ENCODE assay signal across 8 mouse cellular contexts in the genomic region with DNA sequence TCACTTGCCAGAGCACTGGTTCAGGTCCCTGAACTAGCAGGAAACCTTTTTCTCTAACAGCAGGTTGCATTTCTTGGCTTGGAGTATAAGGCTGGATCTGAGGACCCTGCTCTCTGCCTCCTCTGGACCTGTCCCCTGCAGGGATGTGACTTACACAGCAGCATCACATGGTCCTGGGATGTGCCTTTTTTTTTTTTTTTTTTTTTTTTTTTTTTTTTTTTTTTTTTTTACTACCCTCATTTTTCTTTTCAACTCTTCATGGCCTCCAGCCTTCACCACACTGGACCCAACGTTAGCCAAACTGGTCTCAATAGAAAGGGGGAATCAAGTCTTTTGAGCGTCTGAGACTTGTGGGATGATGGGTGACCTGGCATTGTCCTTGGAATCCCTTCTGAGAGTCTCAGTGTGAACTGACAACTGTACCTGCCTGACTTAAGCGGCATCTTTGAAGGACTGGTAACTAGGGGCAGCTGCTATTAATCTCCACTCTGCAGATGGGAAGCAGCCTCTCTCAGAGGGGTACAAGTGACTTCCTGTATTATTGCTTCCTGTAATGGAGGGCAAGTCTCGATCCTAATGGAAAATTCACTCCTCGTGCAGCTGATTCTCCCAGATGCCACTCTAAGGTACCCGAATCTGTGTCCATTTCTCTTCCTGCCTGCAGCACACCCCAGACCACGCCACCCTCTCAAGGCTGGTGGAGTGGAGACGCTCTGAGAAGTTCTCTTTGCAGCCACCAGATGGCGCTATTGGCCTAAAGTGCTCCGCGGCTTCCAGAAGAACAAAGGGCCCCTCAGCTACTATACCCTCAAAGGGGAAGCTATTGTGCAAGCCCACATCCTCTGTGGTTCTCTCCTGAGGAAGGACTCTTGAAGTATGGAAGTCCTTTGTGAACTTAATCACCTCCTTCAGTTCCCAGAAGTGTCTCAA. TPM values are rescaled to one million over a fixed set of nuclear protein-coding genes. Genes with fewer than 3 reads are reported as not detected.
DNase-seq lines count a peak whose midpoint lies in the region; ATAC-seq and TF ChIP-seq lines count a peak whose summit lies in the region.

No protein-coding gene starts in this region.

- H3K27ac ChIP-seq in heart, postnatal 0 days (ENCODE audit: low read depth): no peak overlapping the region
- 0 out of 2 replicates have a peak overlapping the region, but pooled peaks have one; percentile 19 for H3K27ac ChIP-seq in liver, postnatal 0 days (ENCODE audit: low read depth)
- peak overlapping the region; percentile 83 for H3K27ac ChIP-seq in neural tube, embryonic 13.5 days (replicated peaks)

- DNase-seq in CD8-positive naive resting alpha-beta T cell, adult 2 months (ENCODE audit: low read depth in 2 of 2, low spot score in 2 of 2): peak; percentile 83 to 84
- DNase-seq in brain, embryonic 18.5 days (ENCODE audit: low read depth, low spot score): peak; percentile 72
- peak; percentile 74 for DNase-seq in heart, postnatal 0 days (ENCODE audit: low spot score)
- peak; percentile 85 to 88 for DNase-seq in kidney, postnatal 4 days
- peak; percentile 81 for DNase-seq in liver, postnatal 0 days
- DNase-seq in telencephalon, adult 2 months (ENCODE audit: low read depth, low spot score): peak; percentile 63

- no peaks in the 10 kb centered on the region for H3K4me1 ChIP-seq in heart, postnatal 0 days (ENCODE audit: control insufficient read depth, insufficient read depth)
- peaks cover 2% of the 10 kb centered on the region; the same call in 1 of the 2 replicates for H3K4me1 ChIP-seq in liver, postnatal 0 days (ENCODE audit: insufficient read depth)
- peaks cover 16% of the 10 kb centered on the region for H3K4me1 ChIP-seq in neural tube, embryonic 13.5 days (replicated peaks)

- no peak for TF ChIP-seq EP300 in heart, postnatal 0 days (IDR thresholded peaks at IDR 0.05; ENCODE audit: low read depth)
- peak; percentile 33; the same call in 1 of the 2 replicates for TF ChIP-seq EP300 in liver, postnatal 0 days (IDR thresholded peaks at IDR 0.05; ENCODE audit: low read depth)

- H3K27me3 ChIP-seq in heart, postnatal 0 days (ENCODE audit: control insufficient read depth, insufficient read depth, low read length): peaks cover 73% of the 10 kb centered on the region
- H3K27me3 ChIP-seq in liver, postnatal 0 days (ENCODE audit: insufficient read depth, low read length): peaks cover 28% of the 10 kb centered on the region
- H3K27me3 ChIP-seq in neural tube, embryonic 13.5 days: no peaks in the 10 kb centered on the region

- TF ChIP-seq CTCF in heart, postnatal 0 days (IDR thresholded peaks at IDR 0.05; ENCODE audit: low read depth): peak; percentile 92
- TF ChIP-seq CTCF in liver, postnatal 0 days (IDR thresholded peaks at IDR 0.05; ENCODE audit: low read depth): peak; percentile 97

- no peak overlapping the region for H3K9ac ChIP-seq in heart, postnatal 0 days (replicated peaks; ENCODE audit: low read depth, low read length)
- no peak overlapping the region for H3K9ac ChIP-seq in liver, postnatal 0 days (replicated peaks)
- peak overlapping the region; percentile 54 for H3K9ac ChIP-seq in neural tube, embryonic 13.5 days

- H3K4me2 ChIP-seq in heart, postnatal 0 days (ENCODE audit: low read depth, low read length): peak overlapping the region; percentile 14; the same call in 1 of the 2 replicates
- H3K4me2 ChIP-seq in liver, postnatal 0 days (ENCODE audit: low read depth, low read length): 0 out of 2 replicates have a peak overlapping the region, but pooled peaks have one; percentile 19
- H3K4me2 ChIP-seq in neural tube, embryonic 13.5 days: peak overlapping the region; percentile 27

- peak; percentile 72 for ATAC-seq in erythroid progenitor cell, adult 5-6 weeks (replicated peaks; ENCODE audit: low FRiP score, poor library complexity, severe bottlenecking)
- peak; percentile 77 for ATAC-seq in heart, postnatal 0 days (ENCODE audit: insufficient read depth, low read depth)
- peak; percentile 70 for ATAC-seq in liver, postnatal 0 days
- peak; percentile 79 for ATAC-seq in neural tube, embryonic 13.5 days (ENCODE audit: low read depth)

- WGBS in heart, postnatal 0 days: 14% methylated on average over 11 of the region's 11 CpGs
- WGBS in liver, postnatal 0 days (ENCODE audit: insufficient replicate concordance): 9% methylated on average over 11 of the region's 11 CpGs
- WGBS in neural tube, embryonic 13.5 days: 12% methylated on average over 11 of the region's 11 CpGs

- H3K4me3 ChIP-seq in heart, postnatal 0 days (ENCODE audit: low read depth, low read length): no peak overlapping the region
- H3K4me3 ChIP-seq in liver, postnatal 0 days (ENCODE audit: low read depth, low read length): no peak overlapping the region
- no peak overlapping the region for H3K4me3 ChIP-seq in neural tube, embryonic 13.5 days

- no peaks in the 10 kb centered on the region for H3K9me3 ChIP-seq in heart, postnatal 0 days (replicated peaks; ENCODE audit: control insufficient read depth, low read length)
- H3K9me3 ChIP-seq in liver, postnatal 0 days (ENCODE audit: low read length): no peaks in the 10 kb centered on the region
- no peaks in the 10 kb centered on the region for H3K9me3 ChIP-seq in neural tube, embryonic 13.5 days

- no peaks in the 10 kb centered on the region for H3K36me3 ChIP-seq in heart, postnatal 0 days (replicated peaks; ENCODE audit: control insufficient read depth, insufficient read depth, low read length)
- no peaks in the 10 kb centered on the region for H3K36me3 ChIP-seq in liver, postnatal 0 days (replicated peaks; ENCODE audit: insufficient read depth, low read length)
- no peaks in the 10 kb centered on the region for H3K36me3 ChIP-seq in neural tube, embryonic 13.5 days

RNA-seq across cellular contexts. Expression of gene Slc34a1, which starts 7.1 kb away (rescaled TPM):
- not detected in 2 replicates for total RNA-seq in erythroid progenitor cell, adult 5-6 weeks (2015; ENCODE audit: low replicate concordance)
- not detected in 2 replicates for total RNA-seq in erythroid progenitor cell, adult 5-6 weeks (2017; ENCODE audit: low replicate concordance)
- total RNA-seq in heart, postnatal 0 days (2014; rRNA removed; ENCODE audit: low replicate concordance): not detected in 2 replicates
- polyA plus RNA-seq in heart, postnatal 0 days (2015; fragmentation: Nextera tagmentation; extraction: Ambion mirVana): not detected in 2 replicates
- polyA plus RNA-seq in liver, postnatal 0 days (2015; fragmentation: Nextera tagmentation; extraction: Ambion mirVana): not detected in 2 replicates
- not detected in 2 replicates for polyA plus RNA-seq in neural tube, embryonic 13.5 days (2015; fragmentation: Nextera tagmentation; extraction: Ambion mirVana)

RNA-seq across cellular contexts. Expression of gene Pfn3, which starts 9.9 kb away (rescaled TPM):
- total RNA-seq in erythroid progenitor cell, adult 5-6 weeks (2015; ENCODE audit: low replicate concordance): not detected in 2 replicates
- total RNA-seq in erythroid progenitor cell, adult 5-6 weeks (2017; ENCODE audit: low replicate concordance): not detected in 2 replicates
- not detected in 2 replicates for total RNA-seq in heart, postnatal 0 days (2014; rRNA removed; ENCODE audit: low replicate concordance)
- not detected in 2 replicates for polyA plus RNA-seq in heart, postnatal 0 days (2015; fragmentation: Nextera tagmentation; extraction: Ambion mirVana)
- not detected in 2 replicates for polyA plus RNA-seq in liver, postnatal 0 days (2015; fragmentation: Nextera tagmentation; extraction: Ambion mirVana)
- 0.83 TPM in 1 of 2 replicates, not detected in the other for polyA plus RNA-seq in neural tube, embryonic 13.5 days (2015; fragmentation: Nextera tagmentation; extraction: Ambion mirVana)

RNA-seq across cellular contexts. Expression of gene F12, which starts 21.5 kb away (rescaled TPM):
- not detected in 2 replicates for total RNA-seq in erythroid progenitor cell, adult 5-6 weeks (2015; ENCODE audit: low replicate concordance)
- total RNA-seq in erythroid progenitor cell, adult 5-6 weeks (2017; ENCODE audit: low replicate concordance): not detected in 2 replicates
- total RNA-seq in heart, postnatal 0 days (2014; rRNA removed; ENCODE audit: low replicate concordance): 0.12 TPM in 1 of 2 replicates, not detected in the other
- not detected in 2 replicates for polyA plus RNA-seq in heart, postnatal 0 days (2015; fragmentation: Nextera tagmentation; extraction: Ambion mirVana)
- 403 and 418 TPM in 2 replicates for polyA plus RNA-seq in liver, postnatal 0 days (2015; fragmentation: Nextera tagmentation; extraction: Ambion mirVana)
- 0.25 TPM in 1 of 2 replicates, not detected in the other for polyA plus RNA-seq in neural tube, embryonic 13.5 days (2015; fragmentation: Nextera tagmentation; extraction: Ambion mirVana)

RNA-seq across cellular contexts. Expression of gene Rgs14, which starts 35.6 kb away (rescaled TPM):
- total RNA-seq in erythroid progenitor cell, adult 5-6 weeks (2015; ENCODE audit: low replicate concordance): 9.0 and 14.7 TPM in 2 replicates
- 4.2 and 7.9 TPM in 2 replicates for total RNA-seq in erythroid progenitor cell, adult 5-6 weeks (2017; ENCODE audit: low replicate concordance)
- total RNA-seq in heart, postnatal 0 days (2014; rRNA removed; ENCODE audit: low replicate concordance): 0.46 and 1.1 TPM in 2 replicates
- polyA plus RNA-seq in heart, postnatal 0 days (2015; fragmentation: Nextera tagmentation; extraction: Ambion mirVana): 0.30 and 0.32 TPM in 2 replicates
- polyA plus RNA-seq in liver, postnatal 0 days (2015; fragmentation: Nextera tagmentation; extraction: Ambion mirVana): 2.8 and 3.1 TPM in 2 replicates
- polyA plus RNA-seq in neural tube, embryonic 13.5 days (2015; fragmentation: Nextera tagmentation; extraction: Ambion mirVana): 0.13 and 0.87 TPM in 2 replicates

RNA-seq across cellular contexts. Expression of gene Grk6, which starts 39.8 kb away (rescaled TPM):
- 48.2 and 55.5 TPM in 2 replicates for total RNA-seq in erythroid progenitor cell, adult 5-6 weeks (2015; ENCODE audit: low replicate concordance)
- total RNA-seq in erythroid progenitor cell, adult 5-6 weeks (2017; ENCODE audit: low replicate concordance): 62.2 and 75.7 TPM in 2 replicates
- total RNA-seq in heart, postnatal 0 days (2014; rRNA removed; ENCODE audit: low replicate concordance): 27.2 and 44.4 TPM in 2 replicates
- polyA plus RNA-seq in heart, postnatal 0 days (2015; fragmentation: Nextera tagmentation; extraction: Ambion mirVana): 10.7 TPM in 2 replicates
- polyA plus RNA-seq in liver, postnatal 0 days (2015; fragmentation: Nextera tagmentation; extraction: Ambion mirVana): 15.9 and 16.7 TPM in 2 replicates
- polyA plus RNA-seq in neural tube, embryonic 13.5 days (2015; fragmentation: Nextera tagmentation; extraction: Ambion mirVana): 35.7 and 38.5 TPM in 2 replicates

Comparison
In these comparisons a context has a peak if more than half of its experiments do, and no peak if none do; other contexts are left out.
1. RNA of gene F12, which starts 21.5 kb away (polyA plus RNA-seq): 403 to 418 TPM in liver, postnatal 0 days; 0.25 TPM in neural tube, embryonic 13.5 days and not detected in heart, postnatal 0 days; every median in the first group is over 100 times any median in the second.
2. Peak in every context shown above with its lines, with median percentiles within 50 percentile points of each other: DNase-seq, ATAC-seq and H3K4me2 ChIP-seq.